In genomic region chr4:149752124-149752799, GRCm38 (mm10) we compare ENCODE assay signal across 8 mouse cellular contexts. TPM values are rescaled to one million over a fixed set of nuclear protein-coding genes. Genes with fewer than 3 reads are reported as not detected.
DNase-seq lines count a peak whose midpoint lies in the region; ATAC-seq and TF ChIP-seq lines count a peak whose summit lies in the region.

No protein-coding gene starts in this region.

- no peaks in the 10 kb centered on the region for H3K9me3 ChIP-seq in kidney, embryonic 14.5 days (ENCODE audit: control insufficient read depth, low read length)

- H3K4me1 ChIP-seq in bone marrow, adult 2 months (ENCODE audit: control insufficient read depth, insufficient read depth, low read length): no peaks in the 10 kb centered on the region
- 0 out of 2 replicates have a peak, but pooled peaks cover 5% of the 10 kb centered on the region for H3K4me1 ChIP-seq in kidney, embryonic 14.5 days (ENCODE audit: control insufficient read depth, insufficient read depth, low read length)

- peak; percentile 71 for TF ChIP-seq CTCF in bone marrow, adult 2 months (IDR thresholded peaks at IDR 0.05; ENCODE audit: control insufficient read depth, insufficient read depth, low read length)

- no peak overlapping the region for H3K9ac ChIP-seq in kidney, embryonic 14.5 days (ENCODE audit: low read depth, low read length)

- TF ChIP-seq POLR2A in bone marrow, adult 2 months (IDR thresholded peaks at IDR 0.05; ENCODE audit: borderline replicate concordance, control insufficient read depth, low read depth, low read length): no peak

- no peaks in the 10 kb centered on the region for H3K27me3 ChIP-seq in kidney, embryonic 14.5 days (ENCODE audit: control insufficient read depth, insufficient read depth, low read length)

- H3K36me3 ChIP-seq in kidney, embryonic 14.5 days (ENCODE audit: control insufficient read depth, insufficient read depth, low read length): peaks cover 7% of the 10 kb centered on the region; the same call in 1 of the 2 replicates

- 49% methylated on average over 17 of the region's 17 CpGs for WGBS in bone marrow, adult 2 months
- 24% methylated on average over 17 of the region's 17 CpGs for WGBS in kidney, embryonic 14.5 days

- H3K4me2 ChIP-seq in kidney, embryonic 14.5 days (replicated peaks; ENCODE audit: low read depth, low read length): no peak overlapping the region

- peak; percentile 62; the same call in 1 of the 2 replicates for ATAC-seq in erythroid progenitor cell, adult 5-6 weeks (replicated peaks; ENCODE audit: low FRiP score, poor library complexity, severe bottlenecking)
- peak; percentile 82; the same call in 1 of the 2 replicates for ATAC-seq in kidney, embryonic 14.5 days (ENCODE audit: low FRiP score, low TSS enrichment)

- no peak overlapping the region for H3K27ac ChIP-seq in bone marrow, adult 2 months (ENCODE audit: control insufficient read depth, insufficient read depth, low read depth, low read length, poor library complexity)
- no peak overlapping the region for H3K27ac ChIP-seq in kidney, embryonic 14.5 days (ENCODE audit: low read depth, low read length)

- no peak overlapping the region for H3K4me3 ChIP-seq in bone marrow, adult 2 months (replicated peaks; ENCODE audit: control insufficient read depth, low read depth, low read length)
- H3K4me3 ChIP-seq in kidney, embryonic 14.5 days (ENCODE audit: low read length): no peak overlapping the region

- peak; percentile 68 for DNase-seq in gastrocnemius, adult 18-20 months (ENCODE audit: low spot score)
- no peak for DNase-seq in gastrocnemius, postnatal 25 days
- DNase-seq in 416B (ENCODE audit: low read depth): peak; percentile 39
- peak; percentile 58 for DNase-seq in lung, postnatal 25 days (ENCODE audit: low spot score)
- peak; percentile 68 for DNase-seq in right cerebral cortex, postnatal 4 days

RNA-seq across cellular contexts. Expression of gene Tmem201, which starts 14.4 kb away (rescaled TPM):
- 10 to 100 TPM; 44.9 to 46.7 TPM for total RNA-seq in gastrocnemius, adult 18-20 months (2021)
- 10 to 100 TPM; 36.2 to 38.1 TPM for total RNA-seq in gastrocnemius, postnatal 25 days (2021)
- polyA plus RNA-seq in bone marrow, adult 2 months (2011; ENCODE audit: insufficient read depth, insufficient read length, low replicate concordance, missing spikeins): 5.3 and 8.2 TPM in 2 replicates
- total RNA-seq in erythroid progenitor cell, adult 5-6 weeks (2015; ENCODE audit: low replicate concordance): 1.8 and 2.5 TPM in 2 replicates
- total RNA-seq in erythroid progenitor cell, adult 5-6 weeks (2017; ENCODE audit: low replicate concordance): 0.53 and 1.7 TPM in 2 replicates
- polyA plus RNA-seq in kidney, embryonic 14.5 days (2014; fragmentation: Nextera tagmentation; extraction: Ambion mirVana): 28.3 and 29.1 TPM in 2 replicates

RNA-seq across cellular contexts. Expression of gene Slc25a33, which starts 21.8 kb away (rescaled TPM):
- total RNA-seq in gastrocnemius, adult 18-20 months (2021): 10 to 100 TPM; 10.8 to 14.4 TPM
- total RNA-seq in gastrocnemius, postnatal 25 days (2021): 10 to 100 TPM; 10.4 TPM
- polyA plus RNA-seq in bone marrow, adult 2 months (2011; ENCODE audit: insufficient read depth, insufficient read length, low replicate concordance, missing spikeins): 4.3 TPM in 1 of 2 replicates, not detected in the other
- total RNA-seq in erythroid progenitor cell, adult 5-6 weeks (2015; ENCODE audit: low replicate concordance): 1.1 TPM in 1 of 2 replicates, not detected in the other
- 0.64 TPM in 1 of 2 replicates, not detected in the other for total RNA-seq in erythroid progenitor cell, adult 5-6 weeks (2017; ENCODE audit: low replicate concordance)
- polyA plus RNA-seq in kidney, embryonic 14.5 days (2014; fragmentation: Nextera tagmentation; extraction: Ambion mirVana): 15.5 and 19.3 TPM in 2 replicates

RNA-seq across cellular contexts. Expression of gene Pik3cd, which starts 49.9 kb away (rescaled TPM):
- total RNA-seq in gastrocnemius, adult 18-20 months (2021): 10 to 100 TPM; 10.3 to 12.7 TPM
- total RNA-seq in gastrocnemius, postnatal 25 days (2021): 1 to 10 TPM; 8.1 to 9.8 TPM
- 41.8 and 88.3 TPM in 2 replicates for polyA plus RNA-seq in bone marrow, adult 2 months (2011; ENCODE audit: insufficient read depth, insufficient read length, low replicate concordance, missing spikeins)
- total RNA-seq in erythroid progenitor cell, adult 5-6 weeks (2015; ENCODE audit: low replicate concordance): 5.9 and 8.6 TPM in 2 replicates
- 7.8 and 16.3 TPM in 2 replicates for total RNA-seq in erythroid progenitor cell, adult 5-6 weeks (2017; ENCODE audit: low replicate concordance)
- polyA plus RNA-seq in kidney, embryonic 14.5 days (2014; fragmentation: Nextera tagmentation; extraction: Ambion mirVana): 1.8 and 5.5 TPM in 2 replicates

Comparison
In these comparisons a context has a peak if more than half of its experiments do, and no peak if none do; other contexts are left out.
1. RNA of gene Tmem201, which starts 14.4 kb away (total RNA-seq): 44.9 to 46.7 TPM in gastrocnemius, adult 18-20 months and 36.2 to 38.1 TPM in gastrocnemius, postnatal 25 days; 0.53 to 2.5 TPM in erythroid progenitor cell, adult 5-6 weeks; every median in the first group is over 10 times any median in the second.
2. RNA of gene Slc25a33, which starts 21.8 kb away (total RNA-seq): 10.8 to 14.4 TPM in gastrocnemius, adult 18-20 months and 10.4 TPM in gastrocnemius, postnatal 25 days; 0.64 to 1.1 TPM in erythroid progenitor cell, adult 5-6 weeks; every median in the first group is over 4 times any median in the second.